Mouse (Mus musculus) testis, adult 2 months (tissue): ENCODE measurements around the gene Vmn2r38. TPM values are rescaled to one million over a fixed set of nuclear protein-coding genes. Genes with fewer than 3 reads are reported as not detected.
"Not testable (repeated sequence)": the region's sequence is repeated elsewhere in the genome, so short reads cannot be mapped to it uniquely, and the experiment has no call there.

ENCODE experiments used
- H3K27ac ChIP-seq: fragments of 200-500 bp; 2 replicates; pipeline ENCODE4 v1.5.1; 2012; ENCODE audit warnings: low read depth, low read length; ENCODE audit not compliant: control insufficient read depth, insufficient read depth
- H3K27me3 ChIP-seq: fragments of 200-500 bp; 2 replicates; pipeline ENCODE4 v1.6.1; 2012; ENCODE audit warnings: mild to moderate bottlenecking, low read length, moderate library complexity; ENCODE audit not compliant: control insufficient read depth, insufficient read depth
- H3K36me3 ChIP-seq: fragments of 200-500 bp; 2 replicates; pipeline ENCODE4 v1.6.1; 2012; ENCODE audit warnings: mild to moderate bottlenecking, low read length; ENCODE audit not compliant: control insufficient read depth, insufficient read depth
- H3K4me1 ChIP-seq: fragments of 200-500 bp; 2 replicates; pipeline ENCODE4 v1.6.1; 2012; ENCODE audit warnings: low read length; ENCODE audit not compliant: control insufficient read depth, insufficient read depth
- H3K4me3 ChIP-seq: fragments of 200-500 bp; 2 replicates; pipeline ENCODE4 v1.5.1; 2012; ENCODE audit warnings: low read depth, mild to moderate bottlenecking, low read length, moderate library complexity, mixed read lengths; ENCODE audit not compliant: control insufficient read depth
- polyA plus RNA-seq: library from polyadenylated mRNA; depleted of rRNA; stranded (reverse); fragments of >200 nt; gene quantifications from 2 replicates; pipeline ENCODE4 v1.2.3, GENCODE M21; 2012; rRNA removed

The Vmn2r38 gene
- polyA plus RNA-seq: not detected in 2 replicates

- H3K27me3 ChIP-seq, H3K4me1 ChIP-seq, H3K27ac ChIP-seq, H3K4me3 ChIP-seq, H3K36me3 ChIP-seq: not testable (repeated sequence)
Observed at GRCm38 (mm10) chr7:9097781-9098180, at the start of gene Vmn2r38. Gene Vmn2r38 (minus strand): TSS chr7:9097881.

- not testable (repeated sequence) for H3K27me3 ChIP-seq, H3K27ac ChIP-seq, H3K4me3 ChIP-seq, H3K36me3 ChIP-seq, H3K4me1 ChIP-seq
Observed at GRCm38 (mm10) chr7:9065353-9065752, 32.3 kb downstream of the Vmn2r38 start.

- H3K36me3 ChIP-seq, H3K27me3 ChIP-seq, H3K4me1 ChIP-seq, H3K4me3 ChIP-seq, H3K27ac ChIP-seq: not testable (repeated sequence)
Observed at GRCm38 (mm10) chr7:9030698-9031097, 67.0 kb downstream of the Vmn2r38 start, which contains the start of gene Vmn2r39. Gene Vmn2r39 (minus strand): TSS chr7:9030798.

Other genes with a start within 250 kb of the Vmn2r38 start
- gene Vmn2r40, start 166.4 kb downstream of the Vmn2r38 start, polyA plus RNA-seq: not detected in 2 replicates
- not detected in 2 replicates for gene Vmn2r39, start 67.1 kb downstream of the Vmn2r38 start, polyA plus RNA-seq
- gene Vmn2r37, start 125.8 kb upstream of the Vmn2r38 start, polyA plus RNA-seq: not detected in 2 replicates